Mouse (Mus musculus): ENCODE measurements around the gene Homer1. TPM values are rescaled to one million over a fixed set of nuclear protein-coding genes. Genes with fewer than 3 reads are reported as not detected.

The Homer1 gene
- polyA plus RNA-seq, 1 experiment: 3.7 TPM

DNA sequence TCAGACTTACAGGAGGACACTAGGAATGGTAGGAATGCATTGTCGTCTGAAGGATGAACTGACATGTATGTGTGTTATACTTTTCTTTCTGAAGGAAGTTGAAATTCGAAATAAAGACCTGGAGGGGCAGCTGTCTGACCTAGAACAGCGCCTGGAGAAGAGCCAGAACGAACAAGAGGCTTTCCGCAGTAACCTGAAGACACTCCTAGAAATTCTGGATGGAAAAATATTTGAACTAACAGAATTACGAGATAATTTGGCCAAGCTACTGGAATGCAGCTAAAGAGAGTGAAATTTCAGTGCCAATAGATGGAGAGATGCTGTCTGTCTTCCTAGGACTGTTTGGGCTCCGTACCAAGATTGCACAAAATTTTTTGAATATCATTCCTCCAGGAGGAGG is 102.5 kb downstream of the Homer1 start:
- no peak overlapping the region for H3ac ChIP-seq (ENCODE audit: control insufficient read depth, insufficient read length)
- TF ChIP-seq TCF3 (IDR thresholded peaks at IDR 0.05; ENCODE audit: insufficient read length, low read depth): no peak
- TF ChIP-seq MYOD1 (IDR thresholded peaks at IDR 0.05; ENCODE audit: control insufficient read depth in 1 of 3, insufficient read length in 2 of 3, low read depth in 2 of 3): no peak
- no peak for TF ChIP-seq USF1 (IDR thresholded peaks at IDR 0.05; ENCODE audit: low read depth)
- TF ChIP-seq E2F4 (IDR thresholded peaks at IDR 0.05; ENCODE audit: insufficient read depth): no peak
- no peak for TF ChIP-seq POLR2A (IDR thresholded peaks at IDR 0.05; ENCODE audit: insufficient read length, low read depth)
- TF ChIP-seq REST (IDR thresholded peaks at IDR 0.05; ENCODE audit: insufficient read depth, insufficient read length): no peak
- no peak for TF ChIP-seq MYOG (IDR thresholded peaks at IDR 0.05; ENCODE audit: control insufficient read depth in 1 of 3, insufficient read depth in 1 of 3, insufficient read length in 2 of 3, low read depth in 2 of 3)
- TF ChIP-seq CEBPB (IDR thresholded peaks at IDR 0.05; ENCODE audit: insufficient read depth, poor library complexity, severe bottlenecking): no peak
- TF ChIP-seq MAX (IDR thresholded peaks at IDR 0.05; ENCODE audit: low read depth): no peak
- TF ChIP-seq SRF (IDR thresholded peaks at IDR 0.05; ENCODE audit: control insufficient read depth, insufficient read length, low read depth): no peak
- no peak for TF ChIP-seq TCF12 (IDR thresholded peaks at IDR 0.05; ENCODE audit: insufficient read depth, poor library complexity, severe bottlenecking)
- TF ChIP-seq POLR2AphosphoS2 (IDR thresholded peaks at IDR 0.05; ENCODE audit: insufficient read length, low read depth): no peak
- peaks cover 4% of the 10 kb centered on the region for H3K36me3 ChIP-seq (ENCODE audit: control insufficient read depth, insufficient read depth)
- no peaks in the 10 kb centered on the region for H3K79me2 ChIP-seq (ENCODE audit: control insufficient read depth, insufficient read depth)
- no peak overlapping the region for H3K4me3 ChIP-seq
- no peak overlapping the region for H3K4me2 ChIP-seq (ENCODE audit: low read depth)
- no peaks in the 10 kb centered on the region for H3K27me3 ChIP-seq (ENCODE audit: control insufficient read depth, insufficient read depth, insufficient read length)

DNA sequence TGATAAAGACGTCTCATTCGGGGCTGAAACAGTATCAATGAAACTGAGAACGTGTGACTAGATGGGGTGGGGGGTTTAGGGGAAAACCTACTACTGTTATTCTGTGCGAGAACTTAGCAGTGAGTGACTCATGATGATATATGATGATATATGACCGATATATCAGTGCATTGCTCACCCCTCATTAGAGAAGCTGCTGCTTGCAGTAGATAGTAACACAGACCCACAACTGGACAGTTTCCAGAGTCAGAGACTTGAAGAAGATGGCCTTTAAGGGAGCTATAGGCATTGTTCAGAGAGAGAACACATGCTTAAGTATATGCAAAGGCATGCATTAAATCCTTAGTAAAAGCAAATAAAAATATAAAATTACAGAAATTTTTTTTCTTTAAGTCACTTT is 107.4 kb downstream of the Homer1 start:
- Histone ChIP-seq H3K36me3 (ENCODE audit: control insufficient read depth, insufficient read depth) (peaks cover 4% of the 10 kb centered on the region), H3K79me2 (ENCODE audit: control insufficient read depth, insufficient read depth) (no peaks in the 10 kb centered on the region), H3K4me3 (no peak overlapping the region), H3ac (ENCODE audit: control insufficient read depth, insufficient read length) (no peak overlapping the region), H3K27me3 (ENCODE audit: control insufficient read depth, insufficient read depth, insufficient read length) (no peaks in the 10 kb centered on the region), H3K4me2 (ENCODE audit: low read depth) (no peak overlapping the region)
- TF ChIP-seq SRF (IDR thresholded peaks at IDR 0.05; ENCODE audit: control insufficient read depth, insufficient read length, low read depth) (no peak), E2F4 (IDR thresholded peaks at IDR 0.05; ENCODE audit: insufficient read depth) (no peak), MAX (IDR thresholded peaks at IDR 0.05; ENCODE audit: low read depth) (no peak), MYOD1 (IDR thresholded peaks at IDR 0.05; ENCODE audit: control insufficient read depth in 1 of 3, insufficient read length in 2 of 3, low read depth in 2 of 3) (no peak), TCF3 (IDR thresholded peaks at IDR 0.05; ENCODE audit: insufficient read length, low read depth) (no peak), POLR2AphosphoS2 (IDR thresholded peaks at IDR 0.05; ENCODE audit: insufficient read length, low read depth) (no peak), CEBPB (IDR thresholded peaks at IDR 0.05; ENCODE audit: insufficient read depth, poor library complexity, severe bottlenecking) (no peak), REST (IDR thresholded peaks at IDR 0.05; ENCODE audit: insufficient read depth, insufficient read length) (no peak), POLR2A (IDR thresholded peaks at IDR 0.05; ENCODE audit: insufficient read length, low read depth) (no peak), MYOG (IDR thresholded peaks at IDR 0.05; ENCODE audit: control insufficient read depth in 1 of 3, insufficient read depth in 1 of 3, insufficient read length in 2 of 3, low read depth in 2 of 3) (no peak), TCF12 (IDR thresholded peaks at IDR 0.05; ENCODE audit: insufficient read depth, poor library complexity, severe bottlenecking) (no peak), USF1 (IDR thresholded peaks at IDR 0.05; ENCODE audit: low read depth) (no peak)

DNA sequence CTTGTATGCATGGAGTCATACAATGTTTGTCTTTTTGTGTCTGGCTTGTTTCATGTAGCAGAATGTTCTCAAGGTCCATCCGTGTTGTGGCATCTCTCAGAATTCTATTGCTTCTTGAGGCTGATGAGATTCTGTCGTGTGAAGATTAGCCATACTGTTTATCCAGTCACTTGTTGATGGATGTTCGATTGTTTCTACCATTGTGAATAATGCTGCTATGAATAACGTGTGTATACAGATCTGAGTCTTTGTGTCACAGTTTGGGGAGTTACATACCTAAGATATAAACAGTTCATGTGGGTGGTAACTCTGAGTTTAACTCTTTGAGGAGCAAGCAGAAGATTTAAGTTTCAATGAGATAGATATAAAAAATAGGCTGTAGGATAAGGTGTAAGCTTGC is 110.9 kb downstream of the Homer1 start:
- H3ac ChIP-seq (ENCODE audit: control insufficient read depth, insufficient read length): no peak overlapping the region
- no peaks in the 10 kb centered on the region for H3K36me3 ChIP-seq (ENCODE audit: control insufficient read depth, insufficient read depth)
- no peaks in the 10 kb centered on the region for H3K27me3 ChIP-seq (ENCODE audit: control insufficient read depth, insufficient read depth, insufficient read length)
- no peak overlapping the region for H3K4me2 ChIP-seq (ENCODE audit: low read depth)
- H3K4me3 ChIP-seq: no peak overlapping the region
- TF ChIP-seq MAX (IDR thresholded peaks at IDR 0.05; ENCODE audit: low read depth) (no peak), E2F4 (IDR thresholded peaks at IDR 0.05; ENCODE audit: insufficient read depth) (no peak), POLR2AphosphoS2 (IDR thresholded peaks at IDR 0.05; ENCODE audit: insufficient read length, low read depth) (no peak), MYOD1 (IDR thresholded peaks at IDR 0.05; ENCODE audit: control insufficient read depth in 1 of 3, insufficient read length in 2 of 3, low read depth in 2 of 3) (no peak), TCF3 (IDR thresholded peaks at IDR 0.05; ENCODE audit: insufficient read length, low read depth) (no peak), CEBPB (IDR thresholded peaks at IDR 0.05; ENCODE audit: insufficient read depth, poor library complexity, severe bottlenecking) (no peak), MYOG (IDR thresholded peaks at IDR 0.05; ENCODE audit: control insufficient read depth in 1 of 3, insufficient read depth in 1 of 3, insufficient read length in 2 of 3, low read depth in 2 of 3) (no peak), SRF (IDR thresholded peaks at IDR 0.05; ENCODE audit: control insufficient read depth, insufficient read length, low read depth) (no peak), POLR2A (IDR thresholded peaks at IDR 0.05; ENCODE audit: insufficient read length, low read depth) (no peak), REST (IDR thresholded peaks at IDR 0.05; ENCODE audit: insufficient read depth, insufficient read length) (no peak), USF1 (IDR thresholded peaks at IDR 0.05; ENCODE audit: low read depth) (no peak)
- no peaks in the 10 kb centered on the region for H3K79me2 ChIP-seq (ENCODE audit: control insufficient read depth, insufficient read depth)

DNA sequence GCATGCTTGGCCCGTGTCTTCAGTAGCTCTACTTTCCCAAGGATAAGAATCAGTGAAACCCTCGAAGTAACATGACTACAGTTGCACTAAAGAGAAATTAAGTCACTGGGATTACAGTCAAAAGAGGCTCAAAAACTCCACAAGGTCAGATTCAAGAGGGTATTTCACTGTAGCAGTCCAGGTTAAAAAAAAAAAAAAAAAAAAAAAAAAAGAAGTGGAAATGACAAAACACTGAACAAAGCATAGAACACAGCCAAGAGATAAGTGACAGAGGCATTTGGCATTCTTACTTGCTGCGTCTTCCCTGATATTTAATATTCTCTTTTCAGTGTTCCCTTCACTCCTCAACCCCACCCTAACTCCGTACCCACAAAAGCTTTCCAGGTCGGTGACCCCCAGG is 115.6 kb downstream of the Homer1 start:
- no peaks in the 10 kb centered on the region for H3K27me3 ChIP-seq (ENCODE audit: control insufficient read depth, insufficient read depth, insufficient read length)
- H3K4me2 ChIP-seq (ENCODE audit: low read depth): no peak overlapping the region
- H3K4me3 ChIP-seq: no peak overlapping the region
- no peak for TF ChIP-seq REST (IDR thresholded peaks at IDR 0.05; ENCODE audit: insufficient read depth, insufficient read length)
- no peak for TF ChIP-seq E2F4 (IDR thresholded peaks at IDR 0.05; ENCODE audit: insufficient read depth)
- no peak for TF ChIP-seq MAX (IDR thresholded peaks at IDR 0.05; ENCODE audit: low read depth)
- no peak for TF ChIP-seq USF1 (IDR thresholded peaks at IDR 0.05; ENCODE audit: low read depth)
- TF ChIP-seq TCF12 (IDR thresholded peaks at IDR 0.05; ENCODE audit: insufficient read depth, poor library complexity, severe bottlenecking): no peak
- no peak for TF ChIP-seq TCF3 (IDR thresholded peaks at IDR 0.05; ENCODE audit: insufficient read length, low read depth)
- TF ChIP-seq MYOD1 (IDR thresholded peaks at IDR 0.05; ENCODE audit: control insufficient read depth in 1 of 3, insufficient read length in 2 of 3, low read depth in 2 of 3): no peak
- no peak for TF ChIP-seq POLR2A (IDR thresholded peaks at IDR 0.05; ENCODE audit: insufficient read length, low read depth)
- no peak for TF ChIP-seq POLR2AphosphoS2 (IDR thresholded peaks at IDR 0.05; ENCODE audit: insufficient read length, low read depth)
- no peak for TF ChIP-seq CEBPB (IDR thresholded peaks at IDR 0.05; ENCODE audit: insufficient read depth, poor library complexity, severe bottlenecking)
- TF ChIP-seq MYOG (IDR thresholded peaks at IDR 0.05; ENCODE audit: control insufficient read depth in 1 of 3, insufficient read depth in 1 of 3, insufficient read length in 2 of 3, low read depth in 2 of 3): no peak
- TF ChIP-seq SRF (IDR thresholded peaks at IDR 0.05; ENCODE audit: control insufficient read depth, insufficient read length, low read depth): no peak
- no peak overlapping the region for H3ac ChIP-seq (ENCODE audit: control insufficient read depth, insufficient read length)
- no peaks in the 10 kb centered on the region for H3K79me2 ChIP-seq (ENCODE audit: control insufficient read depth, insufficient read depth)
- no peaks in the 10 kb centered on the region for H3K36me3 ChIP-seq (ENCODE audit: control insufficient read depth, insufficient read depth)
